Mouse (Mus musculus) liver, embryonic 13.5 days (tissue): ENCODE data around the gene Polrmt. TPM values are rescaled to one million over a fixed set of nuclear protein-coding genes. Genes with fewer than 3 reads are reported as not detected.

Source experiments
- ATAC-seq: fragments of 200-750 bp; cut with Nextera tagmentation; 2 replicates; pipeline ENCODE4 v1.8.0; 2017; ENCODE audit warnings: low read depth, mild to moderate bottlenecking, moderate number of reproducible peaks, moderate library complexity
- DNase-seq: peaks from one replicate; pipeline ENCODE4 v3.0.0; 2022
- H3K27ac ChIP-seq: fragments of 300-500 bp; sonication (generic); 2 replicates; pipeline ENCODE4 v1.5.1; 2015; ENCODE audit warnings: moderate library complexity, mild to moderate bottlenecking, inconsistent platforms
- H3K27me3 ChIP-seq: fragments of 300-500 bp; sonication (generic); 2 replicates; pipeline ENCODE4 v1.6.1; 2015; ENCODE audit warnings: mild to moderate bottlenecking, inconsistent platforms
- H3K36me3 ChIP-seq: fragments of 300-500 bp; sonication (generic); 2 replicates; pipeline ENCODE4 v1.6.1; 2015; ENCODE audit warnings: mild to moderate bottlenecking, inconsistent platforms
- H3K4me1 ChIP-seq: fragments of 300-500 bp; sonication (generic); replicated peaks from 2 replicates; pipeline ENCODE4 v1.6.1; 2015; ENCODE audit warnings: inconsistent platforms
- H3K4me2 ChIP-seq: fragments of 300-500 bp; sonication (generic); 2 replicates; pipeline ENCODE4 v1.6.1; 2015; ENCODE audit warnings: inconsistent platforms, mild to moderate bottlenecking, moderate library complexity
- H3K4me3 ChIP-seq: fragments of 300-500 bp; sonication (generic); replicated peaks from 2 replicates; pipeline ENCODE4 v1.5.1; 2015; ENCODE audit warnings: mild to moderate bottlenecking, inconsistent platforms
- H3K9ac ChIP-seq: fragments of 300-500 bp; sonication (generic); 2 replicates; pipeline ENCODE4 v1.6.1; 2015; ENCODE audit warnings: mild to moderate bottlenecking, inconsistent platforms
- H3K9me3 ChIP-seq: fragments of 300-500 bp; sonication (generic); replicated peaks from 2 replicates; pipeline ENCODE4 v1.6.1; 2016; ENCODE audit warnings: inconsistent platforms
- WGBS: fragments of 180-500 bp; shearing (Covaris S2); methylation state at CpG from one replicate; pipeline ENCODE4 v1.1.7; 2015; ENCODE audit not compliant: insufficient replicate concordance; 5-methylcytosine and 5-hydroxymethylcytosine counted together
- polyA plus RNA-seq: library from polyadenylated mRNA; unstranded; fragments of >200 nt; fragmentation: Nextera tagmentation; extraction: Ambion mirVana; gene quantifications from 2 replicates; pipeline ENCODE4 v1.2.1, GENCODE M21; 2015

Gene Polrmt
- polyA plus RNA-seq, 1 experiment from 2014 or later: 20.8 TPM

GRCm38 (mm10) chr10:79696129-79696651, 50.2 kb downstream of the Polrmt start:
- no peak overlapping the region for H3K4me2 ChIP-seq
- 60% methylated on average over 9 of the region's 9 CpGs for WGBS
- no peak overlapping the region for H3K9ac ChIP-seq
- no peaks in the 10 kb centered on the region for H3K36me3 ChIP-seq
- no peak for ATAC-seq
- H3K27ac ChIP-seq: no peak overlapping the region
- peaks cover 18% of the 10 kb centered on the region for H3K4me1 ChIP-seq
- 0 out of 2 replicates have a peak, but pooled peaks cover 4% of the 10 kb centered on the region for H3K9me3 ChIP-seq
- no peak overlapping the region for H3K4me3 ChIP-seq
- no peaks in the 10 kb centered on the region for H3K27me3 ChIP-seq
- no peak for DNase-seq

GRCm38 (mm10) chr10:79695231-79696128, 50.9 kb downstream of the Polrmt start:
- H3K4me2 ChIP-seq: no peak overlapping the region

GRCm38 (mm10) chr10:79694379-79694655, 52.1 kb downstream of the Polrmt start:
- ATAC-seq: no peak
- no peak overlapping the region for H3K27ac ChIP-seq
- H3K4me3 ChIP-seq: no peak overlapping the region
- peaks cover 8% of the 10 kb centered on the region for H3K36me3 ChIP-seq
- 71% methylated on average over 6 of the region's 6 CpGs for WGBS
- peaks cover 11% of the 10 kb centered on the region for H3K4me1 ChIP-seq
- no peak overlapping the region for H3K4me2 ChIP-seq
- no peak for DNase-seq
- no peak overlapping the region for H3K9ac ChIP-seq
- H3K27me3 ChIP-seq: no peaks in the 10 kb centered on the region
- 0 out of 2 replicates have a peak, but pooled peaks cover 4% of the 10 kb centered on the region for H3K9me3 ChIP-seq

More at GRCm38 (mm10) chr10:79695231-79696128, 50.9 kb downstream of the Polrmt start:
- no peak overlapping the region for H3K27ac ChIP-seq
- DNase-seq: peak; percentile 69
- ATAC-seq: peak; percentile 64
- no peak overlapping the region for H3K9ac ChIP-seq
- peaks cover 11% of the 10 kb centered on the region for H3K4me1 ChIP-seq
- H3K36me3 ChIP-seq: no peaks in the 10 kb centered on the region
- 62% methylated on average over 13 of the region's 13 CpGs for WGBS
- no peaks in the 10 kb centered on the region for H3K27me3 ChIP-seq
- no peak overlapping the region for H3K4me3 ChIP-seq
- 0 out of 2 replicates have a peak, but pooled peaks cover 4% of the 10 kb centered on the region for H3K9me3 ChIP-seq

- Histone ChIP-seq H3K4me3 (no peak overlapping the region), H3K36me3 (peaks cover 13% of the 10 kb centered on the region), H3K9me3 (0 out of 2 replicates have a peak, but pooled peaks cover 4% of the 10 kb centered on the region), H3K27me3 (no peaks in the 10 kb centered on the region), H3K4me2 (no peak overlapping the region), H3K27ac (no peak overlapping the region), H3K9ac (no peak overlapping the region), H3K4me1 (peaks cover 11% of the 10 kb centered on the region)
- ATAC-seq: no peak
- 71% methylated on average over 12 of the region's 12 CpGs for WGBS
- no peak for DNase-seq
Observed at GRCm38 (mm10) chr10:79693580-79694378, 52.6 kb downstream of the Polrmt start.

GRCm38 (mm10) chr10:79691986-79692548, 54.3 kb downstream of the Polrmt start:
- H3K4me1 ChIP-seq: peaks cover 11% of the 10 kb centered on the region
- peaks cover 30% of the 10 kb centered on the region for H3K36me3 ChIP-seq
- H3K27me3 ChIP-seq: no peaks in the 10 kb centered on the region
- WGBS: 90% methylated on average over 2 of the region's 2 CpGs
- no peak overlapping the region for H3K27ac ChIP-seq
- 0 out of 2 replicates have a peak, but pooled peaks cover 4% of the 10 kb centered on the region for H3K9me3 ChIP-seq
- H3K9ac ChIP-seq: no peak overlapping the region
- ATAC-seq: no peak
- no peak overlapping the region for H3K4me3 ChIP-seq
- no peak for DNase-seq
- H3K4me2 ChIP-seq: no peak overlapping the region

GRCm38 (mm10) chr10:79689178-79689577, 57.2 kb downstream of the Polrmt start:
- Histone ChIP-seq H3K9ac (no peak overlapping the region), H3K27ac (no peak overlapping the region), H3K9me3 (0 out of 2 replicates have a peak, but pooled peaks cover 4% of the 10 kb centered on the region), H3K36me3 (peaks cover 59% of the 10 kb centered on the region), H3K4me2 (no peak overlapping the region), H3K4me1 (peaks cover 12% of the 10 kb centered on the region), H3K4me3 (no peak overlapping the region), H3K27me3 (no peaks in the 10 kb centered on the region)
- ATAC-seq: no peak
- no peak for DNase-seq
- WGBS: 83% methylated on average over 3 of the region's 3 CpGs

GRCm38 (mm10) chr10:79688720-79689119, 57.7 kb downstream of the Polrmt start, which contains the start of gene Gzmm:
Gene Gzmm, plus strand, starts transcription at chr10:79689020.
- Histone ChIP-seq H3K36me3 (peaks cover 64% of the 10 kb centered on the region), H3K4me1 (peaks cover 16% of the 10 kb centered on the region), H3K27ac (no peak within 1 kb of the TSS), H3K27me3 (no peaks in the 10 kb centered on the region), H3K9ac (no peak within 1 kb of the TSS), H3K4me2 (no peak within 1 kb of the TSS), H3K9me3 (0 out of 2 replicates have a peak, but pooled peaks cover 4% of the 10 kb centered on the region), H3K4me3 (no peak within 1 kb of the TSS)
- 83% methylated on average over 4 of the region's 4 CpGs for WGBS
- DNase-seq (no peak), ATAC-seq (no peak)

- H3K27ac ChIP-seq: no peak overlapping the region
- 0 out of 2 replicates have a peak, but pooled peaks cover 4% of the 10 kb centered on the region for H3K9me3 ChIP-seq
- H3K4me1 ChIP-seq: peaks cover 28% of the 10 kb centered on the region
- H3K9ac ChIP-seq: no peak overlapping the region
- H3K36me3 ChIP-seq: peaks cover 65% of the 10 kb centered on the region
- H3K4me3 ChIP-seq: no peak overlapping the region
- no peaks in the 10 kb centered on the region for H3K27me3 ChIP-seq
- WGBS: 94% methylated on average over 6 of the region's 6 CpGs
- ATAC-seq (no peak), DNase-seq (no peak)
- no peak overlapping the region for H3K4me2 ChIP-seq
Observed at GRCm38 (mm10) chr10:79687513-79687912, 58.9 kb downstream of the Polrmt start.

GRCm38 (mm10) chr10:79686691-79687090, 59.7 kb downstream of the Polrmt start:
- Histone ChIP-seq H3K27me3 (no peaks in the 10 kb centered on the region), H3K9me3 (no peaks in the 10 kb centered on the region), H3K36me3 (peaks cover 65% of the 10 kb centered on the region), H3K9ac (no peak overlapping the region), H3K4me1 (peaks cover 28% of the 10 kb centered on the region), H3K4me3 (no peak overlapping the region), H3K27ac (no peak overlapping the region), H3K4me2 (no peak overlapping the region)
- DNase-seq: no peak
- ATAC-seq: no peak
- 100% methylated on average over 1 of the region's 1 CpGs for WGBS

GRCm38 (mm10) chr10:79686219-79686618, 60.2 kb downstream of the Polrmt start:
- WGBS: 84% methylated on average over 2 of the region's 2 CpGs
- H3K27ac ChIP-seq: no peak overlapping the region
- H3K36me3 ChIP-seq: peaks cover 65% of the 10 kb centered on the region
- peaks cover 31% of the 10 kb centered on the region for H3K4me1 ChIP-seq
- H3K4me3 ChIP-seq: no peak overlapping the region
- no peak overlapping the region for H3K4me2 ChIP-seq
- no peak overlapping the region for H3K9ac ChIP-seq
- H3K27me3 ChIP-seq: no peaks in the 10 kb centered on the region
- no peak for ATAC-seq
- no peak for DNase-seq
- no peaks in the 10 kb centered on the region for H3K9me3 ChIP-seq
